Mouse (Mus musculus) hematopoietic stem cell, adult 5-6 weeks (primary cell): ENCODE measurements around the gene Grin2a. TPM values are rescaled to one million over a fixed set of nuclear protein-coding genes. Genes with fewer than 3 reads are reported as not detected.

Experiments used
- ATAC-seq, 2 experiments: fragments of 125-278 bp in 1 of 2; replicated peaks in 1 of 2; 2 replicates each; pipeline ENCODE4 v1.8.0; 2016 to 2017; ENCODE audit warnings: inconsistent platforms in 2 of 2, mild to moderate bottlenecking in 2 of 2, moderate number of reproducible peaks in 2 of 2, low read depth in 1 of 2, moderate TSS enrichment in 1 of 2; ENCODE audit not compliant: low FRiP score in 2 of 2, poor library complexity in 2 of 2, severe bottlenecking in 2 of 2, insufficient read depth in 1 of 2, low TSS enrichment in 1 of 2
- total RNA-seq: library from RNA; stranded (forward); fragments of 172-1452, 232-1000 nt; gene quantifications from 2 replicates; pipeline ENCODE4 v1.2.3, GENCODE M21; 2017

Grin2a gene
- total RNA-seq, 1 experiment from 2014 or later, result not detected

DNA sequence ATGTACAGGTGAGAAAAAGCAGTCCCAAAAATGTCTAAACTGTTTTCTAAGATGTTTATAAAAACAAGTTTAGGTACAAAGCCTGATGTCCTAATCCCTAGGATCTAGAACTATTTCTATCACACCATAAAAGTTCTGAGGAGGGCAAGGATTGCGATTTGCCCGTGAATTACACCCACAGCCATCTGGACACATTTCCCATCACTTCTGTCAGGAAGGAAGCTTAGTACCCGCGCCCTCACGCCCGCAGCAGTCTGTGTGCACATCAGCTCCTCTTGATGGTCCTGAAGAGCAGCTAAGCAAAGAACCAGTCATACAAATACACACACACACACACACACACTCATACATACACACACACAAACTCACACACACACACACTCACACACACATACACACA lies 252.9 kb downstream of the Grin2a start:
- ATAC-seq, result no peak

DNA sequence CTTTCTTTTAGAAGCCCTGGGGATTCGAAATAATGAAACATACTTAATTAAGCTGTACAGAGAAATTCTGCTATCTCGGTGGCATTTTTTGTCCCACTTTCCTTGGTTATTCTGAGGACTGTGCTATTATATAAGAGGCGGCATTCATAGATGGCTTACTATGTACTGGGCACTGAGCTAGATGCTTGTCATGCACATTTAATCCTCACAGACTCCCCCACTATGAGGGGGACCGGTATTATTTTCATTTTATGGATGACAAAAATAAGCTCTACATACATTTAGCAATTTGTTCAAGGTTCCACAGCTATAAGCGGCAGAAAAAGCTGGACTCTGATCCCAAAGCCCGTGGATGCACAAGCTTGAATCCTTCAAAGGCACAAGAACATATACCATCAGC lies 256.7 kb downstream of the Grin2a start:
- no peak for ATAC-seq

DNA sequence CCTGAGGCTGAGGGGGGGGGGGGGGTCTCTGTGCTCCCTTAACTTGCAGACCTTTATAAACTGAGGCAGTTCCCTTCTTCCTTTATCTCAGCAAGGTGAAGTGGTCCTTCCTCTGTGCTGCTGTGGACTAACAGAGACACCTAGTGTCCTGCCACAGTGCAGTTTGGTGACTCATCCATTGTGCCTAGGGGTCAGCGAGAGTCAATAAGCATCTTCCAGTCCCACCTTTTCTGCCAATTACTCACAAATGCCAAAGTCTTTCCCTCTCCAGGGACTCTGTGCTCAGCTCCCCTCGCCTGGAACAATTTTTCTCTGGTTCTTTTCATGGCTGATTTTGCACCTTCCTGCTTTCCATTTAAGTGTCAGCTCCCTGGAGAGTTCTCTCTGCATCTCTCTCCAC lies 258.2 kb downstream of the Grin2a start:
- no peak for ATAC-seq

DNA sequence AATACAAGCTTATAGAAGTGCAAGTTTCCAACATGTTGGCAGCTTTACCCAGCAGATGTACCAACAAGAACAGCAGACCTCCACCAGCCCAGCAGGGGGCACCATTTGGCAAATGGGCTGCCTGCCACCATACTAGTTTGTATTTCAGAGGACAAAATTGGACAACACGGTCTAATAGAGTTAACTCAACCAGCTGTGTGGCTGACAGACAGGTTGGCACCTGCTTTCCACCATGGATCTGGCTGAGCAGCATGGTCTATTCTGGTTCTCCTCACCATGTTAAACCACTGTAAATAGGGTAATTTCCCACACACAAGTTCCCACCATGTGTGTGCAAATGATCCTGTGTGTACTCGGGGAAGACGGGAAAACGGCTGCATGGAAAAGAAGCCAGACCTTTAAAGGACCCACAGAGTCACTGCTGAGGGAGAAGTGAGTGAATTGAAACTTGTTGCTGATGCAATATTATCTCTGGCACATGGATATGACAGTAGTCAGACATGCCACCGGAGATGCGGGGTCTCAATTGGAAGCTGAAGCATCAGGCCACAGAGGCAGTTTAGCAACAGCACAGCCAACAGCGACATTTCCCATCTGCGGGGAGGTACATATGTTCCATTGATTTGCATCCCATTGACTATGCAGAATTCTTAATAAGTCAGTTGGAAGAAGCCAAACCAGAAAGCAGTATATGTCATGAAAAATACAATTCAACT lies 259.8 kb downstream of the Grin2a start:
- ATAC-seq, result no peak

DNA sequence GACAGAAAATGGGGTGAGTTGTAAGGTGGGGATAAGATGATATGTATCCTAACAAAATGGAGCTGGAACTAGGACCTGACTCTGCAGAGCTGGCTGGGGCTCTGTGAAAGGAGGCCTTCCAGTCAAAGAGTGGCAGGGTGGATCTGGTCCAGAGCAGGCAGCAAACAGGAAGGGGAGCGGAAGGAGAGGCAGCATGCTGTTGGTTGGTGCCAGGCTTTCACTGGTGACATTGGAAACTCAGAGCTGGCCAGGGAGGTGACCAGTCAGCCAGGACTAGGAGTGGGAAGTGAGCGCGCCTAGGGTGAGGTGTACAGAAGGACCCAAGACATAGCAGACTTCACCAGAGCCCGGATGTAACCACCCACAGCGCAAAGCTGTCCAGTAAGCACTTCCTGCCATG lies 267.8 kb downstream of the Grin2a start:
- ATAC-seq, result no peak

DNA sequence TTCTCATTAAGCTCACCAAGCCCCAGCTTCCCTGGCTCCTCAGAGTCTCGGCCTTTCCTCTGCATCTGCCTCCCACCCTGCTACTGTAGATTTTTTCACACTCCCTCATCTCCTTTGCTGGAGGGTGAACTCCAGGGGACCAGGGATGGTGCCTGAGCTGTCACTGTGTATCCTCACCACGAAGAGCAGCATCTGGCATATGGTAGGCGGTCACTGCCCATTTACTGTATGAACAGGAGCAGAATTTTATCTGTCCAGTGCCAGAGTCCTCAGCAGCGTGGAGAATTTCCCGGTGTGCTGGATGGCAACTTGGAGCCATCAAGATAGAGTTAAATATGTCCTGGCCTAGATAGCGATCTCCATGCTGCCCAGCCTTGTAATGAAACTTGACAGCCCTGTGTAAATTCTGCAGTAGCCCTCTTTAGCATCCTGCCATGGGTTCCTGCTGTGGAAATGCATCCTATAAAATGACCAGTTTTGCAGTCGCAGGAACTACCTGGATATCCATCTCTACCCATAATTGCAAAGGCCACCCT lies 269.7 kb downstream of the Grin2a start:
- no peak for ATAC-seq

DNA sequence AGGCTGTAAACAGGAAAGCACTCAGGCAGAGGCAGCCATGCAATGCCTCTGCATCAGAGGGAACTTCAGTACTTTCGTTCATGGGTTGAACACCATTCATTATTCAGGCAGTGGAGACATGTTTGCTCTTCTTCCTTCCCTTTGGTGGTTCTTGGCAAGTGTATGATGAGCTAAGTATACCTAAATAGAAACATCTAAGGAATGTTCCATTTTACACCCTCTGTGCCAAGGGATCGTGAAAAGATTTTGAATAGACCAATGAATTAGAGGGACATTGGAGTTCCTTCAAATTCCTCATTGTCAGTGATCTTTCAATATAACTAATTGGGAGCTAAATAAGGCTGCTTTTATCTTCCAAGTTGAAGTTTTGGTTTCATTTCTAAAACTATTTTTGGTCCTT lies 284.0 kb downstream of the Grin2a start:
- no peak for ATAC-seq

DNA sequence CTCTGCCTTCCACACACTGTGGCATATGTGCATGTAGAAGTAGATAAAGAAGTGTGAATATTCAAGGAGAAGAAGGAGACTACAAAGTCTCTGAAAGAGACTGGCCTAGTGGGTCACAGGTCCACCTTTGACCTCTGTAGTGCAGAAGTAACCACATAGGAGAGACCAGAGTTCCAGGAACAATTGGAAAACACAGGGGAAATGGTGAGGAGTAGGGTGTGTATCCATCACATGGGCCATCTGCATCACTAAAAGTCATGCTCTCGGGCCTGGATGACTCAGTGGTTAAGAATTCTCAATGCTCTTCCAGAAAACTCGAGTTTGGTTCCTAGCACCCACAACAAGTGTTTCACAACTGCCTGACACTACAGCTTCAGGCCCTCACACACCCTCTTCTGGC lies 285.4 kb downstream of the Grin2a start:
- ATAC-seq, result no peak

DNA sequence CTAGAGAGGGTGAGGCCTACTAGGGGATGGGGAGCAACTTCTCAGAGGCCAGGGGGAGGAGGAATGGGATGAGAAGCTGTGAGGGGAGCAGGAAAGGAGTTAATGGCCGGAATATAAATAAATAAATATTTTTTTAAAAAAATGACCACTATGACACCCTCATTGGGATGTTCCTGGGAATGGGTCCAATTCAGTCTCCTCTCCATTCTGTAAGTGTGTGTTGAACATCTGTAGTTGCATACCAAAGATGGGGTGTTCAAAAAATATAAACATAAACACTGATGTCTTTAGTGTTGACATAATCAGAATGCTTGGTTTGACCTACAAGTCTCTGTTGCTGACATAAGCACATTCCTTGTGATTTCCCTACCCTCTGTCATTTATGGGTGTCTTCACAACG lies 298.2 kb downstream of the Grin2a start:
- no peak for ATAC-seq

DNA sequence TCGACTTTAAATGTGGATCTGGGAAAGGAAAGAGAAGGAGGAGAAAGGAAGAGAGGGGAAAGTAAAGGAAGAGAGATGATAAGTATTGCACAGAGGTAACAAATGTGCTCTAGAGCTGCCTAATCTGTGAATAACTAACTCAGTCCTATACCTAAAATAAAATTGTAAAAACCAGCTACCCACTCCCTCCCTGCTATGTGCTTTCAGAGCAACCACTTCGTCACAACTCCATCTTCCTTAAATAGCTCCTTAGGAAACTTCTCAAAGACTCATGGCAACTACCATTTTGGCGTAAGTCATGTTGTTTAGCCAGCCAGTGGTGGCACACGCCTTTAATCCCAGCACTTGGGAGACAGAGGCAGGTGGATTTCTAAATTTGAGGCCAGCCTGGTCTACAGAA lies 301.3 kb downstream of the Grin2a start:
- ATAC-seq, result no peak

DNA sequence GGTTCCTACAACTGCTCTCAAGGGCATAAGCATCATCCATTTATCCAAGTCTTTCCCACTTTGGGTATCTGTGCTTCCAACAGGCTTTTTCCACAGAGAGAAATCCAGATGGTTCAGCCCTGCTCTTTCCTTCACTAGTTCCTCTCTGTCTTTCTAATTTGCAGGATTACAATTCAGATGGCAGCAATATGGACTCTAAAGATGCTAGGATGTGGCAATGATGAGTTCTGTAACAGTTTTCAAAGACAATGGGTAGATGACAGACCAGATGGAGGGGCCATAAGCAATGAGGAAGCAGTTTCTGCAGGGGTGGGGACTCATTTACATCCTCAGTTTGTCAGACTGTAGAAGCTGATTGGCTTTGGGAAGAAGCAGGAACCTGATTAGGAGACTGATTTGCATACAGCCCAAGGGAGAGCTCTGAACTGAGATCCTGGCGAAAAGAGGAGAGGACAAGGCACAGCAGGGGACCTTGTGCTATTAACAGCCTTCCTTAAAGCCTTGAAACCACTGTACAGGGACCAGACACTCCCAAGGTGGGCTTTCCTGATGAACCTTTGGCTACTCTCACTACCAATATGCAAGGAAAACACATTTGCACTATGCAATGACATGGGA lies 306.7 kb downstream of the Grin2a start:
- no peak for ATAC-seq

DNA sequence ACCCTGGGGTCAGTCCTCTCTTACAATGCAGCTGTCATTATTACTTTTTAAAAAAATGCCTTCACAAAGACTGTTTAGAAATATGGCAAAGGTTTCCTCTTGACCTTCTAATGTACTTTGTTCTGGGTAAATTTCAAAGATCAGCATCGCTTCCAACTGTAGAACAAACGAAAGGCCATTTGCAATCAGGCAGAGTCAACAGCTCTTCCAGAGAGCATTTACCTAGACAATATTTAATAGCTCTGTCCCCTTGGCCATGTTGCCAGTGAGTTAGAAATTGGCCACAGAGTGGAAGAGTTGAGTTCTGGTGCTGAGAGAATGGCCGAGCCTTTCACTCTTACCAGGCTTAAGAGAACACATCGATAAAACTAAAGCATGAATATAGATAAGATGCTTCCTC lies 314.8 kb downstream of the Grin2a start:
- ATAC-seq, result no peak

DNA sequence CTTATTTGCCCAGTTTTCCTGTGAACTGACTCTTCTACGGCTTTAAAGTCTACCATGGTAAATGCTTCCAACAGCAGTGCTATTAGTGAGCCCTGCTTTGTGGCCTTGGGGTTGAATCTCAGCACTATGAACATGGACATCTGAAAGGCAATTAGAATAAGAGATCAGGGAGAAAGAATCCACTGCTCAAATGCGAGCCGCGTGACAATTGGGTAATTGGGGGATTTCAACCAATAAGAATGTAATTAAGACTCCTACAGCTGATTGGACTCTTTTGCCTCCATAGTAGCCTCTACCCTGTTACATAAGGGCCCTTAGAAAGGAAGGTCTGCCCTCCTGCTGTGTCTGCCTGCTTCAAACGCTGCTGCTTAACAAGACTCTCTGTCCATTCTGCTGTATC lies 315.4 kb downstream of the Grin2a start:
- ATAC-seq, result no peak

DNA sequence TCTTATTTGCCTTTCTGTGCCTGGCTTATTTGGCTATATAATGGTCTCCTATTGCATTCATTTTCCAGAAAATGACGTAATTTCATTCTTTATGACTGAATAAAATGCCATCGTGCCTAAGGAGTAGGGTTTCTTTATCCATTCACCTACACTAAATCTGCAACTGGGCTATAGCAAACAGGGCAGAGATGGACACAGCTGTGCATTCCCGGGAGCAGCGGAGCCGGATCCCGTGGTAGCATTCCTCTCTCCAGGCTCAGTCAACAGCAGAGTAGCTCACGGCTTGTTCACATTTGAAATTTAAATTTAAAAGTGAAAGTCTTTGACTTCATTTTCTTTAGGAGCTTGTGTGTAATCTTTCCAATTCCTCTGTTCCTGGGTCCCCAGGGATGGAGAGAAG lies 316.6 kb downstream of the Grin2a start:
- ATAC-seq, result no peak

DNA sequence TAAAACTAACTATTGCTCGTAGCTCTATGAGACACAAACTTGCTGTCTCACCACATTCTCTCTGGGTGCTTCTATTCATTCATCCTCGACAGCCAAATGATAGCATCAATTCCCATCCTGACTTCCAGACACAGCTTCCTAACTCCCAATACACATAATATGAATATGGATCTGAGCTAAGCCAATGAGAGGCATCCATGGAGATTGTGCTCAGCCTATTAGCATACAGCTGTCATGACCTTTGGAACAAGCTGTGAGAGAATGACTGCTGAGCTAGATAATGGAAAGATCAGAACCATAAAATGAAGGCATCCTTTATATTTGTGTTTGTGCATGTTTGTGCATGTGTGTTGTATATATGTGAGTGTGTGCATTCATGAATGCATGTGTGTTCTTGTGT lies 323.0 kb downstream of the Grin2a start:
- ATAC-seq, result no peak

DNA sequence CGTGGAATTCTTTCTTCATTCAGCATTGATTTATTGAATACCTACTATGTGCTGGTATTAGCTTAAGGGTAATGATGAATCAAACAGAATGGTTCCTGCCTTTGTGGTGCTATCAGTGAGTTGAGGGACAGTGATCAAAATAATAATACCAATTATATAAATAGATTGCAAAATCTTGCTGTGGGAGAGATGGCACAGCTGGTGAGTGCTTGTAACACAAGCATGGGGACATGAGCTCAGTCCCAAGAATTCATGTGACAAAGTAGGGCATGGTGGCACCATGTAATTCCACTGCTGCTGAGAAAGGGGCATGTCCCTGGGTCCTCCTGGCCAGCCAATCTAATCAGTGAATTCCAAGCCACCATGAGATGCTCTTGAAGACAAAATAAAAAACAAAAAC lies 324.1 kb downstream of the Grin2a start:
- no peak for ATAC-seq

DNA sequence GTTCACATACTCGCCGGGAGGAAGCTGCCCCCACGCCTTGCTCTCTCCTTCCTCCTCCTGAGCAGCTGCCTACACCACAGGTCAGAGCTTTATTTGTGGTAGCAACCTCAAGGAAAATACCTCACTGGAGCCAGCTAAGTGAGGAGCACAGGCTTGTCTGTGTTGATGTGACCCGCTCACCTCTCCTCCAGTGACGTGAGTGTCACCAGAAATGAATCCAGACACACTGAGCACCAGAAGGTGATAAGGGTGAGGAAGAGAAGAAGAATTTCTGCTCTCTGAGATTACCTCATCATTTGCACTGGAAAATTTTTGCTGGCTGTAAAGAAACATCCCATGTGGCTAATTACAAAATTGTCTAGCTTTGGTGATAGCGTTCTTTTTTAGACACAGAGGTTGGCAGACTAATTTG lies 324.6 kb downstream of the Grin2a start:
- ATAC-seq, result no peak

DNA sequence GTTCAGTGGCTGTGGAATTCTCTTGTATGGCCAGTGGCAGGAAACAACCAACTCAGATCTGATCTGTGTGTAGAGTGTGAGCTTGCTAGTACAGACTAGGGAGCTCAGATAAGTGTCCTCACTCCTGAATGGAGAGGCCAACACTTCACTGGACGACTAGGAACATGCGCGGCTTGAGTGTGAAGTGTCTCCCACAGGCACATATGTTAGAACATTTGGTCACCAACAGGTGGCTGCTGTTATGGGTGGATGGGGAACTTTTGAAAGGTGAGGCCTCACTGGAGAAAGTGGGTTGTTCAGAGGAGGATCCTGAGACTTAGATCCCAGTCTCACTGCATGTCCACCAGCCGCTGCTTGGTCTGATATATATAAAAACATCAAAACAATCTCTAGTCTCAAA lies 329.5 kb downstream of the Grin2a start:
- no peak for ATAC-seq

DNA sequence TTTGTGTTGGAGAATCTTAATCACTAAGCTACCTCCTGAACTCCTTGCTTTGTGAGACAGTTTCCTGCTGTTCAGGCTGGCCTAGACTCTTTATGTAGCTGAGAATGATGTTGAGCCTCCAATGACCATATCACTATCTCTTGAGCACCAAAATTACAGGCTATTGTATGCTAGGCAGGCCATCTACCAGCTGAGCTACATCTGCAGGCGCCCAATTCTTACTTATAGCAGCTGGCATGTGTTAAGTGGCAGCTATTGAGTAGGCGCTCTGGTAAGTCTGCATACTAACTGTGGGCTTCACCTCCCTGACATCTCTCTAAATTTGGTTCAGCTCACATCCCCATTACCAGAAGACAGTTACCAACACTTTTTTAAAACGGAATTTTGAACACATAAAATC lies 331.3 kb downstream of the Grin2a start:
- ATAC-seq, result no peak
